Mouse (Mus musculus): ENCODE measurements around the gene Kcnb1. TPM values are rescaled to one million over a fixed set of nuclear protein-coding genes. Genes with fewer than 3 reads are reported as not detected.

Kcnb1 gene
- polyA plus RNA-seq, 1 experiment = 1.4 TPM

DNA sequence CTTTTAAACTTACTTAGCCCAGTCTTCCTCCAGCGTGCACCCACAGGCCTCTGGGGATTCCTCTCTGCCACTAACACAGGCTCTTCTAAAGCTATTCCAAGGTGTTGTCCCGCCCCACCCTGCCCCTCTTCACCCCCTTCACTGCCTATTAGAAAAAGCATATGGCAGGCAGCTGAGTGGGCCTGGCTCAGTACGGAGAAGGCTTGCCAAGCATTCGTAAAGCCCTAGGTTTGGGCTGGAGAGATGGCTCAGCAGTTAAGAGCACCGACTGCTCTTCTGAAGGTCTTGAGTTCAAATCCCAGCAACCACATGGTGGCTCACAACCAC, 43.0 kb upstream of the Kcnb1 start:
- H3K4me1 ChIP-seq (ENCODE audit: control insufficient read depth, insufficient read depth, low read length) = peaks cover 7% of the 10 kb centered on the region
- no peak for TF ChIP-seq CTCF (IDR thresholded peaks at IDR 0.05; ENCODE audit: low read depth, low read length)
- TF ChIP-seq EP300 (IDR thresholded peaks at IDR 0.05; ENCODE audit: insufficient read depth, low read depth, low read length) = no peak
- TF ChIP-seq POLR2A (IDR thresholded peaks at IDR 0.05; ENCODE audit: insufficient read depth, low read length) = no peak
- no peak overlapping the region for H3K4me3 ChIP-seq (ENCODE audit: low read depth, low read length)
- H3K9me3 ChIP-seq (replicated peaks; ENCODE audit: control insufficient read depth, insufficient read depth, low read length, poor library complexity, severe bottlenecking) = no peaks in the 10 kb centered on the region
- no peaks in the 10 kb centered on the region for H3K36me3 ChIP-seq (ENCODE audit: control insufficient read depth, insufficient read depth, low read length, poor library complexity, severe bottlenecking)
- H3K27me3 ChIP-seq (ENCODE audit: control insufficient read depth, insufficient read depth, low read length, poor library complexity, severe bottlenecking) = no peaks in the 10 kb centered on the region
- no peak overlapping the region for H3K27ac ChIP-seq (ENCODE audit: insufficient read depth, low read length)
- H3K9ac ChIP-seq (ENCODE audit: low read depth, poor library complexity, severe bottlenecking) = no peak overlapping the region

DNA sequence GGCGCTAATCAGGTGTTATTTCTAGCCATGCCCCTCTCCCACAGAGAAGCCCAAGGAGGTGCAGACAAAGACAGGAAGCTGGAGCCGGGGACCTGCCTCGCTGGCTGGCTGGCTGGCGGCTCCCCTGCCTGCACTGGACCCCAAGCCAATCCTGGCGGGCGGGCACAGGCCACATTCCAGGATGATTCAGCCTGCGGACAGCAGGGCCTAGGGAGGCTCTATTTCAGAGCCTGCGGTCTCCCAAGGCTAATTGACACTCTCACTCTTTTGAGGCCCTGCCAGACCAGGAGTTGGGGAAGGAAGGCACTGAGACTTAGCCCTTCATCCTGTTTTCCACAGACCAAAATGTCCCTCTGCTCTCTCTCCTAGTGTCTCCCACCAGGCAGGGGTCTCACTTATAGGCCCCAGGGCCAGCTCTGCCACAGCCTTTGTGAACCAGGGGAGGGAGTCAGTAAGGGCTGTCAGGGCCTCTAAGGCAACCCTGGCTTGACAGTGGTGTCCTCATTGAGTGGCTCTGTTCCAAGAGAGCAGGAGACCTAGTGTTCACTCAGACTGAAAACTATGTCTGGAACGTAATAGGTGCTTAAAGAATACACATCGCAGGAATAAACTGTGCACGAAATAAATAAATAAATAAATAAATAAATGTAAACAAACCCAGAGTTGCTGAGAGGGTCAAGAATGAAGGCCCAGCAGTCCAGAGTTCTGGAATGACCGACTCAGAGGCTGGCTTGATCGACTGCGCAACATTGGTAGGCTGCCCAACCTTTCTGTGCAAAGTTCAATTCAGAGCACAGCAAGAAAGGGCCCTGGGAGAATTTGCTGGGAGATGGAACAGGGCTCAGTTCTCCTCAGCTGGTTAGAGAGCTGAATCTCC, 42.4 kb upstream of the Kcnb1 start:
- H3K4me1 ChIP-seq (ENCODE audit: control insufficient read depth, insufficient read depth, low read length) = peaks cover 7% of the 10 kb centered on the region
- TF ChIP-seq EP300 (IDR thresholded peaks at IDR 0.05; ENCODE audit: insufficient read depth, low read depth, low read length) = no peak
- no peak for TF ChIP-seq CTCF (IDR thresholded peaks at IDR 0.05; ENCODE audit: low read depth, low read length)
- no peak for TF ChIP-seq POLR2A (IDR thresholded peaks at IDR 0.05; ENCODE audit: insufficient read depth, low read length)
- no peaks in the 10 kb centered on the region for H3K36me3 ChIP-seq (ENCODE audit: control insufficient read depth, insufficient read depth, low read length, poor library complexity, severe bottlenecking)
- H3K4me3 ChIP-seq (ENCODE audit: low read depth, low read length) = no peak overlapping the region
- no peak overlapping the region for H3K27ac ChIP-seq (ENCODE audit: insufficient read depth, low read length)
- H3K9ac ChIP-seq (ENCODE audit: low read depth, poor library complexity, severe bottlenecking) = peak overlapping the region; percentile 38; the same call in 1 of the 2 replicates
- H3K9me3 ChIP-seq (replicated peaks; ENCODE audit: control insufficient read depth, insufficient read depth, low read length, poor library complexity, severe bottlenecking) = no peaks in the 10 kb centered on the region
- H3K27me3 ChIP-seq (ENCODE audit: control insufficient read depth, insufficient read depth, low read length, poor library complexity, severe bottlenecking) = no peaks in the 10 kb centered on the region

- H3K9ac ChIP-seq (ENCODE audit: low read depth, poor library complexity, severe bottlenecking) = peak overlapping the region; percentile 13; the same call in 1 of the 2 replicates
- peaks cover 6% of the 10 kb centered on the region for H3K4me1 ChIP-seq (ENCODE audit: control insufficient read depth, insufficient read depth, low read length)
- no peaks in the 10 kb centered on the region for H3K36me3 ChIP-seq (ENCODE audit: control insufficient read depth, insufficient read depth, low read length, poor library complexity, severe bottlenecking)
- peak overlapping the region; percentile 63 for H3K4me3 ChIP-seq (ENCODE audit: low read depth, low read length)
- no peaks in the 10 kb centered on the region for H3K9me3 ChIP-seq (replicated peaks; ENCODE audit: control insufficient read depth, insufficient read depth, low read length, poor library complexity, severe bottlenecking)
- H3K27ac ChIP-seq (ENCODE audit: insufficient read depth, low read length) = peak overlapping the region; percentile 76
- H3K27me3 ChIP-seq (ENCODE audit: control insufficient read depth, insufficient read depth, low read length, poor library complexity, severe bottlenecking) = no peaks in the 10 kb centered on the region
- peak; percentile 61 for TF ChIP-seq POLR2A (IDR thresholded peaks at IDR 0.05; ENCODE audit: insufficient read depth, low read length)
- no peak for TF ChIP-seq CTCF (IDR thresholded peaks at IDR 0.05; ENCODE audit: low read depth, low read length)
- TF ChIP-seq EP300 (IDR thresholded peaks at IDR 0.05; ENCODE audit: insufficient read depth, low read depth, low read length) = no peak
These were observed 40.6 kb upstream of the Kcnb1 start for GRCm38 (mm10) chr2:167230554-167230953.

- H3K4me1 ChIP-seq (ENCODE audit: control insufficient read depth, insufficient read depth, low read length) = no peaks in the 10 kb centered on the region
- no peaks in the 10 kb centered on the region for H3K9me3 ChIP-seq (replicated peaks; ENCODE audit: control insufficient read depth, insufficient read depth, low read length, poor library complexity, severe bottlenecking)
- no peak overlapping the region for H3K27ac ChIP-seq (ENCODE audit: insufficient read depth, low read length)
- H3K27me3 ChIP-seq (ENCODE audit: control insufficient read depth, insufficient read depth, low read length, poor library complexity, severe bottlenecking) = no peaks in the 10 kb centered on the region
- H3K36me3 ChIP-seq (ENCODE audit: control insufficient read depth, insufficient read depth, low read length, poor library complexity, severe bottlenecking) = no peaks in the 10 kb centered on the region
- no peak for TF ChIP-seq EP300 (IDR thresholded peaks at IDR 0.05; ENCODE audit: insufficient read depth, low read depth, low read length)
- no peak for TF ChIP-seq CTCF (IDR thresholded peaks at IDR 0.05; ENCODE audit: low read depth, low read length)
- no peak for TF ChIP-seq POLR2A (IDR thresholded peaks at IDR 0.05; ENCODE audit: insufficient read depth, low read length)
- H3K4me3 ChIP-seq (ENCODE audit: low read depth, low read length) = no peak overlapping the region
- no peak overlapping the region for H3K9ac ChIP-seq (ENCODE audit: low read depth, poor library complexity, severe bottlenecking)
These were observed 35.0 kb upstream of the Kcnb1 start for GRCm38 (mm10) chr2:167224937-167225336.

GRCm38 (mm10) chr2:167224194-167224593, 34.2 kb upstream of the Kcnb1 start:
- H3K27me3 ChIP-seq (ENCODE audit: control insufficient read depth, insufficient read depth, low read length, poor library complexity, severe bottlenecking) = no peaks in the 10 kb centered on the region
- H3K4me1 ChIP-seq (ENCODE audit: control insufficient read depth, insufficient read depth, low read length) = no peaks in the 10 kb centered on the region
- no peaks in the 10 kb centered on the region for H3K36me3 ChIP-seq (ENCODE audit: control insufficient read depth, insufficient read depth, low read length, poor library complexity, severe bottlenecking)
- no peaks in the 10 kb centered on the region for H3K9me3 ChIP-seq (replicated peaks; ENCODE audit: control insufficient read depth, insufficient read depth, low read length, poor library complexity, severe bottlenecking)
- TF ChIP-seq CTCF (IDR thresholded peaks at IDR 0.05; ENCODE audit: low read depth, low read length) = no peak
- no peak for TF ChIP-seq EP300 (IDR thresholded peaks at IDR 0.05; ENCODE audit: insufficient read depth, low read depth, low read length)
- no peak for TF ChIP-seq POLR2A (IDR thresholded peaks at IDR 0.05; ENCODE audit: insufficient read depth, low read length)
- H3K27ac ChIP-seq (ENCODE audit: insufficient read depth, low read length) = no peak overlapping the region
- no peak overlapping the region for H3K9ac ChIP-seq (ENCODE audit: low read depth, poor library complexity, severe bottlenecking)
- H3K4me3 ChIP-seq (ENCODE audit: low read depth, low read length) = no peak overlapping the region

- Histone ChIP-seq H3K27ac (ENCODE audit: insufficient read depth, low read length) (no peak overlapping the region; the same call in 1 of the 2 replicates), H3K9ac (ENCODE audit: low read depth, poor library complexity, severe bottlenecking) (peak overlapping the region; percentile 68; the same call in 1 of the 2 replicates), H3K9me3 (replicated peaks; ENCODE audit: control insufficient read depth, insufficient read depth, low read length, poor library complexity, severe bottlenecking) (no peaks in the 10 kb centered on the region), H3K36me3 (ENCODE audit: control insufficient read depth, insufficient read depth, low read length, poor library complexity, severe bottlenecking) (no peaks in the 10 kb centered on the region), H3K4me1 (ENCODE audit: control insufficient read depth, insufficient read depth, low read length) (no peaks in the 10 kb centered on the region), H3K27me3 (ENCODE audit: control insufficient read depth, insufficient read depth, low read length, poor library complexity, severe bottlenecking) (no peaks in the 10 kb centered on the region), H3K4me3 (ENCODE audit: low read depth, low read length) (peak overlapping the region; percentile 99)
- TF ChIP-seq EP300 (IDR thresholded peaks at IDR 0.05; ENCODE audit: insufficient read depth, low read depth, low read length) (no peak), CTCF (IDR thresholded peaks at IDR 0.05; ENCODE audit: low read depth, low read length) (peak; percentile 89)
These were observed 32.2 kb upstream of the Kcnb1 start for GRCm38 (mm10) chr2:167222152-167222551.

All from ES-Bruce4 (cell line).